In the genomic region with DNA sequence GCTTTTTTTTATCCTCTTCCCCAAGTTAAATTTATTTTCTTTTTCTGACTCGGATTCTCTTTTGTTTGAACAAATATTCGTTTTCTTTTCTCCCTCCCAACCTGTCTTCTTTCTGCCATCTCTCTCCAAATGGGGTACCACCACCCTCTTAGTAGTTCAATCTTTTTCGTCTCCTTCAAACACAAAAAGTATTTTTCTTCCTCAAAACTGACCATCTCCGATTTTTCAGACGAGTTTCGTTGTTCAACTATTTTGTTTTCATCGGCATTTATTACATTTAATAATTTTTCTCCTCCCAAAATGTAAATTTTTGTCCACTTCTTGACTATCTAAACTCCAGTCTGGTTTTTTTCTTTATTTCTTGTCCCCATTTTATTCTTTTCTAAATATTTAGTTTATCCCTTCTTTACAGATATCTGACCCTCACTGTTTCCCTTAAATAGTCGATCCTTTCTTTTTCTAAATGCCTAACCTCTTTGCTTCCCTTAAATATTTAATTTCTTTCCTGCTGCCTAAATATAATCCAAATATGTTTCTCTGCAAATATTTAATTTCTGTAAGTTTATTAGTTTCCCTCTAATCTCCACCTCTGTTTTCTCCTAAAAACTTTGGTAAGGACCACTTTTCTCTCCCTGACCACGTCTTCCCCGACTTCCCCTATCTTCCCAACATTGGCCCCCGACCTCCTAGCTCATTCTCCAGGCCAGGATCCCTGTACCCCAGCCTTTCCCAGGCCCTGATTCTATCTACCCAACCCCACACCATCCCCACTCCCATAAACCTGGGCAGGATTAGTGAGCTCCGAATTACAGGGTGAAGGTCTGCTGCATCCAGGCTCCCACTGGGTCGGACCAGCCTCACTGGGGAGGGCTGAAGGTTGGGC, we compare ENCODE assay signal across 18 mouse cellular contexts. TPM values are rescaled to one million over a fixed set of nuclear protein-coding genes. Genes with fewer than 3 reads are reported as not detected.
DNase-seq lines count a peak whose midpoint lies in the region; ATAC-seq and TF ChIP-seq lines count a peak whose summit lies in the region.
"Had no signal": no experiment of that assay in that cellular context is flagged by ENCODE, and none has a peak within 500 bp of the region (broad histone marks: within the 10 kb centered on the region; RNA-seq: fewer than 3 reads in every experiment).

No protein-coding gene starts in this region.

- WGBS in kidney, postnatal 0 days = 5% methylated on average over 13 of the region's 13 CpGs
- WGBS in embryonic facial prominence, embryonic 10.5 days = 5% methylated on average over 13 of the region's 13 CpGs
- 9% methylated on average over 13 of the region's 13 CpGs for WGBS in intestine, embryonic 14.5 days

- DNase-seq in kidney, postnatal 0 days (ENCODE audit: low spot score) = peak; percentile 46
- DNase-seq in kidney, adult 9 months = no peak
- DNase-seq in embryonic facial prominence, embryonic 10.5 days (ENCODE audit: low spot score) = peak; percentile 58
- DNase-seq in intestine, embryonic 14.5 days (ENCODE audit: low spot score) = no peak
- DNase-seq in retina, embryonic 14.5 days (ENCODE audit: low spot score) = peak; percentile 63
- DNase-seq in cerebellum, postnatal 36 days = no peak
- DNase-seq: cerebellum, adult 9-11 months; lung, postnatal 10 days; right cerebral cortex, postnatal 14 days had no signal

- no peak overlapping the region for H3K4me3 ChIP-seq in kidney, postnatal 0 days (replicated peaks; ENCODE audit: low read depth, low read length)
- peak overlapping the region; percentile 63 for H3K4me3 ChIP-seq in embryonic facial prominence, embryonic 10.5 days
- peak overlapping the region; percentile 45; the same call in 1 of the 2 replicates for H3K4me3 ChIP-seq in intestine, embryonic 14.5 days (ENCODE audit: low read depth, low read length)

- peaks cover 16% of the 10 kb centered on the region for H3K4me1 ChIP-seq in kidney, postnatal 0 days (replicated peaks; ENCODE audit: insufficient read depth, low read length)
- H3K4me1 ChIP-seq in embryonic facial prominence, embryonic 10.5 days = peaks cover 60% of the 10 kb centered on the region
- 0 out of 2 replicates have a peak, but pooled peaks cover 5% of the 10 kb centered on the region for H3K4me1 ChIP-seq in intestine, embryonic 14.5 days (replicated peaks; ENCODE audit: control insufficient read depth, insufficient read depth, low read length)

- H3K4me2 ChIP-seq in kidney, postnatal 0 days (ENCODE audit: low read length) = no peak overlapping the region
- H3K4me2 ChIP-seq in intestine, embryonic 14.5 days (ENCODE audit: low read length) = peak overlapping the region; percentile 39

- ATAC-seq in kidney, postnatal 0 days (replicated peaks; ENCODE audit: low FRiP score, low read depth) = no peak
- ATAC-seq in intestine, embryonic 14.5 days (replicated peaks; ENCODE audit: low FRiP score, low TSS enrichment, low read depth) = no peak
- ATAC-seq in megakaryocyte progenitor cell, adult 5-6 weeks (replicated peaks; ENCODE audit: poor library complexity) = no peak
- ATAC-seq: Patski had no signal

- no peaks in the 10 kb centered on the region for H3K9me3 ChIP-seq in kidney, postnatal 0 days (replicated peaks; ENCODE audit: low read length)
- H3K9me3 ChIP-seq in embryonic facial prominence, embryonic 10.5 days = no peaks in the 10 kb centered on the region
- no peaks in the 10 kb centered on the region for H3K9me3 ChIP-seq in intestine, embryonic 14.5 days (ENCODE audit: control insufficient read depth, low read length)
- H3K9me3 ChIP-seq: kidney, embryonic 15.5 days had no signal

- H3K9ac ChIP-seq in kidney, postnatal 0 days (ENCODE audit: low read depth, low read length) = no peak overlapping the region
- H3K9ac ChIP-seq in intestine, embryonic 14.5 days (ENCODE audit: low read length) = 0 out of 2 replicates have a peak overlapping the region, but pooled peaks have one; percentile 20
- H3K9ac ChIP-seq: kidney, embryonic 15.5 days had no signal

- no peak overlapping the region for H3K27ac ChIP-seq in kidney, postnatal 0 days
- H3K27ac ChIP-seq in embryonic facial prominence, embryonic 10.5 days (replicated peaks) = peak overlapping the region; percentile 89
- H3K27ac ChIP-seq in intestine, embryonic 14.5 days (ENCODE audit: low read depth) = no peak overlapping the region
- H3K27ac ChIP-seq: kidney, embryonic 15.5 days had no signal

- peaks cover 88% of the 10 kb centered on the region for H3K27me3 ChIP-seq in kidney, postnatal 0 days (ENCODE audit: insufficient read depth, low read length)
- H3K27me3 ChIP-seq in embryonic facial prominence, embryonic 10.5 days (replicated peaks; ENCODE audit: low read depth, poor library complexity, severe bottlenecking) = peaks cover 98% of the 10 kb centered on the region
- H3K27me3 ChIP-seq in intestine, embryonic 14.5 days (replicated peaks; ENCODE audit: control insufficient read depth, insufficient read depth, low read length) = peaks cover 92% of the 10 kb centered on the region

- H3K36me3 ChIP-seq in kidney, postnatal 0 days (ENCODE audit: insufficient read depth, low read length) = no peaks in the 10 kb centered on the region
- peaks cover 16% of the 10 kb centered on the region; the same call in 1 of the 2 replicates for H3K36me3 ChIP-seq in embryonic facial prominence, embryonic 10.5 days (replicated peaks)
- H3K36me3 ChIP-seq in intestine, embryonic 14.5 days (ENCODE audit: control insufficient read depth, insufficient read depth, low read length) = no peaks in the 10 kb centered on the region
- H3K36me3 ChIP-seq: kidney, embryonic 15.5 days had no signal

- no peak for TF ChIP-seq CTCF in kidney, postnatal 0 days (IDR thresholded peaks at IDR 0.05; ENCODE audit: low read depth)

RNA-seq across cellular contexts. Expression of a gene that starts 9.0 kb away (rescaled TPM):
- 0.08 TPM in 1 of 2 replicates, not detected in the other for polyA plus RNA-seq in kidney, postnatal 0 days (2015; fragmentation: Nextera tagmentation; extraction: Ambion mirVana)
- polyA plus RNA-seq in embryonic facial prominence, embryonic 10.5 days (2016; fragmentation: Nextera tagmentation; extraction: Ambion mirVana) = 44.2 and 52.9 TPM in 2 replicates
- 20.3 and 22.2 TPM in 2 replicates for polyA plus RNA-seq in intestine, embryonic 14.5 days (2014; fragmentation: Nextera tagmentation; extraction: Ambion mirVana)
- not detected in 2 replicates for total RNA-seq in megakaryocyte progenitor cell, adult 5-6 weeks (2015)
- total RNA-seq in megakaryocyte progenitor cell, adult 5-6 weeks (2017) = not detected in 2 replicates
- total RNA-seq: heart, adult 8-10 months; heart, postnatal 4 days; layer of hippocampus, adult 8-10 months; left cerebral cortex, postnatal 25 days had no signal
- polyA plus RNA-seq: neural tube, embryonic 14.5 days; Patski had no signal

RNA-seq across cellular contexts. Expression of a gene that starts 42.7 kb away (rescaled TPM):
- polyA plus RNA-seq in kidney, postnatal 0 days (2015; fragmentation: Nextera tagmentation; extraction: Ambion mirVana) = 0.10 and 0.14 TPM in 2 replicates
- not detected in 2 replicates for polyA plus RNA-seq in embryonic facial prominence, embryonic 10.5 days (2016; fragmentation: Nextera tagmentation; extraction: Ambion mirVana)
- polyA plus RNA-seq in intestine, embryonic 14.5 days (2014; fragmentation: Nextera tagmentation; extraction: Ambion mirVana) = 0.23 TPM in 1 of 2 replicates, not detected in the other
- total RNA-seq in megakaryocyte progenitor cell, adult 5-6 weeks (2015) = 0.37 TPM in 1 of 2 replicates, not detected in the other
- total RNA-seq in megakaryocyte progenitor cell, adult 5-6 weeks (2017) = not detected in 2 replicates
- total RNA-seq: midbrain, postnatal 0 days had no signal
- polyA plus RNA-seq: kidney, embryonic 15.5 days; neural tube, embryonic 14.5 days had no signal

Comparison
In these comparisons a context has a peak if more than half of its experiments do, and no peak if none do; other contexts are left out.
1. DNase-seq: peak in kidney, postnatal 0 days (single experiment), embryonic facial prominence, embryonic 10.5 days (single experiment) and retina, embryonic 14.5 days (single experiment); none in kidney, adult 9 months (single experiment), intestine, embryonic 14.5 days (single experiment) and cerebellum, postnatal 36 days (0 of 2).
2. RNA of a gene that starts 9.0 kb away (polyA plus RNA-seq): 44.2 to 52.9 TPM in embryonic facial prominence, embryonic 10.5 days and 20.3 to 22.2 TPM in intestine, embryonic 14.5 days; 0.08 TPM in kidney, postnatal 0 days; every median in the first group is over 10 times any median in the second.